Comparison of ENCODE assay signal across 8 mouse cellular contexts in genomic region chr16:30145465-30146207, GRCm38 (mm10).
DNase-seq lines count a peak whose midpoint lies in the region; ATAC-seq and TF ChIP-seq lines count a peak whose summit lies in the region.

No protein-coding gene starts in this region.

- H3K4me3 ChIP-seq in forebrain, embryonic 10.5 days = peak overlapping the region; percentile 30; the same call in 1 of the 2 replicates
- H3K4me3 ChIP-seq in limb, embryonic 14.5 days (replicated peaks; ENCODE audit: low read length) = no peak overlapping the region; the same call in 1 of the 2 replicates
- H3K4me3 ChIP-seq in neural tube, embryonic 12.5 days = no peak overlapping the region
- no peak overlapping the region for H3K4me3 ChIP-seq in cerebellum, adult 2 months (replicated peaks; ENCODE audit: insufficient read depth, low read depth, low read length)

- H3K9ac ChIP-seq in limb, embryonic 14.5 days (ENCODE audit: low read depth, low read length, severe bottlenecking) = no peak overlapping the region
- H3K9ac ChIP-seq in neural tube, embryonic 12.5 days = no peak overlapping the region

- H3K27me3 ChIP-seq in forebrain, embryonic 10.5 days (ENCODE audit: poor library complexity, severe bottlenecking) = peaks cover 83% of the 10 kb centered on the region
- no peaks in the 10 kb centered on the region for H3K27me3 ChIP-seq in limb, embryonic 14.5 days (ENCODE audit: control insufficient read depth, insufficient read depth, low read length)
- H3K27me3 ChIP-seq in neural tube, embryonic 12.5 days (replicated peaks) = peaks cover 19% of the 10 kb centered on the region; the same call in 1 of the 2 replicates
- H3K27me3 ChIP-seq in cerebellum, adult 2 months (ENCODE audit: control insufficient read depth, insufficient read depth, low read length) = no peaks in the 10 kb centered on the region

- peak; percentile 4 for DNase-seq in ovary, adult 18-20 months (ENCODE audit: low spot score)
- no peak for DNase-seq in ovary, postnatal 10 days (ENCODE audit: low spot score)
- DNase-seq in forebrain, embryonic 10.5 days (ENCODE audit: extremely low spot score, low spot score) = peak; percentile 51
- DNase-seq in heart, postnatal 10 days = peak; percentile 34 to 51
- peak; percentile 61 for DNase-seq in limb, embryonic 14.5 days (ENCODE audit: low spot score)
- peak; percentile 51 for DNase-seq in testis, postnatal 10 days (ENCODE audit: low spot score)
- no peak for DNase-seq in cerebellum, adult 2 months

- 0 out of 2 replicates have a peak, but pooled peaks have one; percentile 31 for ATAC-seq in limb, embryonic 14.5 days (ENCODE audit: low FRiP score, low read depth)
- peak; percentile 61 for ATAC-seq in neural tube, embryonic 12.5 days (ENCODE audit: low FRiP score, low read depth)

- peaks cover 24% of the 10 kb centered on the region for H3K4me1 ChIP-seq in forebrain, embryonic 10.5 days
- H3K4me1 ChIP-seq in limb, embryonic 14.5 days (ENCODE audit: control insufficient read depth, insufficient read depth, low read length) = peaks cover 29% of the 10 kb centered on the region
- H3K4me1 ChIP-seq in neural tube, embryonic 12.5 days = peaks cover 13% of the 10 kb centered on the region
- H3K4me1 ChIP-seq in cerebellum, adult 2 months (ENCODE audit: control insufficient read depth, insufficient read depth, low read length) = peaks cover 2% of the 10 kb centered on the region; the same call in 1 of the 2 replicates

- H3K36me3 ChIP-seq in forebrain, embryonic 10.5 days (replicated peaks) = no peaks in the 10 kb centered on the region
- H3K36me3 ChIP-seq in limb, embryonic 14.5 days (ENCODE audit: control insufficient read depth, insufficient read depth, low read length) = no peaks in the 10 kb centered on the region
- no peaks in the 10 kb centered on the region for H3K36me3 ChIP-seq in neural tube, embryonic 12.5 days

- WGBS in forebrain, embryonic 10.5 days = 12% methylated on average over 16 of the region's 16 CpGs
- 8% methylated on average over 16 of the region's 16 CpGs for WGBS in limb, embryonic 14.5 days
- WGBS in neural tube, embryonic 12.5 days = 12% methylated on average over 16 of the region's 16 CpGs
- 40% methylated on average over 16 of the region's 16 CpGs for WGBS in cerebellum, adult 2 months

- peak overlapping the region; percentile 51; the same call in 1 of the 2 replicates for H3K27ac ChIP-seq in forebrain, embryonic 10.5 days
- H3K27ac ChIP-seq in limb, embryonic 14.5 days (replicated peaks; ENCODE audit: low read depth, low read length) = 0 out of 2 replicates have a peak overlapping the region, but pooled peaks have one; percentile 38
- no peak overlapping the region for H3K27ac ChIP-seq in neural tube, embryonic 12.5 days
- H3K27ac ChIP-seq in cerebellum, adult 2 months (ENCODE audit: insufficient read depth, low read length) = no peak overlapping the region

- TF ChIP-seq POLR2A in limb, embryonic 14.5 days (IDR thresholded peaks at IDR 0.05; ENCODE audit: borderline replicate concordance, extremely low read depth, insufficient read depth, insufficient read length) = no peak
- no peak for TF ChIP-seq POLR2A in cerebellum, adult 2 months (IDR thresholded peaks at IDR 0.05; ENCODE audit: borderline replicate concordance, insufficient read depth, low read length)

- peak overlapping the region; percentile 43 for H3K4me2 ChIP-seq in limb, embryonic 14.5 days (replicated peaks; ENCODE audit: low read depth, low read length, severe bottlenecking)
- peak overlapping the region; percentile 55 for H3K4me2 ChIP-seq in neural tube, embryonic 12.5 days (replicated peaks)

- intact Hi-C loops in heart, postnatal 10 days (cut with DNase I) = no loop called here

- no peak for TF ChIP-seq CTCF in cerebellum, adult 2 months (IDR thresholded peaks at IDR 0.05; ENCODE audit: borderline replicate concordance, insufficient read depth, low read depth, low read length)

- no peaks in the 10 kb centered on the region for H3K9me3 ChIP-seq in forebrain, embryonic 10.5 days
- H3K9me3 ChIP-seq in limb, embryonic 14.5 days (ENCODE audit: control insufficient read depth, low read length) = no peaks in the 10 kb centered on the region
- no peaks in the 10 kb centered on the region for H3K9me3 ChIP-seq in neural tube, embryonic 12.5 days

Comparison
In these comparisons a context has a peak if more than half of its experiments do, and no peak if none do; other contexts are left out.
1. DNase-seq: peak in ovary, adult 18-20 months (single experiment), forebrain, embryonic 10.5 days (single experiment), heart, postnatal 10 days (2 of 2), limb, embryonic 14.5 days (single experiment) and testis, postnatal 10 days (single experiment); none in ovary, postnatal 10 days (single experiment) and cerebellum, adult 2 months (0 of 2).
2. H3K27ac ChIP-seq: peak in forebrain, embryonic 10.5 days (single experiment) and limb, embryonic 14.5 days (single experiment); none in neural tube, embryonic 12.5 days (single experiment) and cerebellum, adult 2 months (single experiment).